Mouse (Mus musculus): ENCODE measurements around the gene Iqcf5. TPM values are rescaled to one million over a fixed set of nuclear protein-coding genes. Genes with fewer than 3 reads are reported as not detected.

Iqcf5 gene
- polyA plus RNA-seq, 1 experiment from 2014 or later: not detected

DNA sequence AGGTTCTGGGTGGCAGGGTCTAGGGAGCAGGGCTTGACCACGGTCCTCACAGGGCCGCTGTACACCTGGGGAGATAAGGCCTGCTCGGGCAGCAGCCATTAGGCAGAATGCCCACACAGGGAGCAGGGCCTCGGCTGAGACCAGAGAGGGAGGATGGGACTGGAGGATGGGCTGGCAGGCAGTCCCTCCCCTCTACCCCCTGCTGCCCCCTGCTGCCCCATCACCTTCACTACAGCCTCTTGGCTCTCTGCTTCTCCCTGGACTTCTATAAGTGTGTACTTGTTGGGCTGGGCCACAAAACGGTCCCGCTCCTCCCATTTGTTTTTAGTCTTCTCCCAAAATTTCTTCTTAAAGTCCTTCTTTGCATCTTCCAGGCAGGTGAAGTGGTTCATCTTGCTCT is 39.9 kb upstream of the Iqcf5 start:
- Histone ChIP-seq H3K9me3 (no peaks in the 10 kb centered on the region), H3K4me1 (replicated peaks) (peaks cover 84% of the 10 kb centered on the region), H3K36me3 (peaks cover 4% of the 10 kb centered on the region), H3K27me3 (ENCODE audit: insufficient read depth, poor library complexity, severe bottlenecking) (peaks cover 20% of the 10 kb centered on the region), H3K27ac (peak overlapping the region; percentile 81), H3K4me3 (peak overlapping the region; percentile 3; the same call in 1 of the 2 replicates)
- DNase-seq (ENCODE audit: low spot score): peak; percentile 86
- 4% methylated on average over 6 of the region's 6 CpGs for WGBS

DNA sequence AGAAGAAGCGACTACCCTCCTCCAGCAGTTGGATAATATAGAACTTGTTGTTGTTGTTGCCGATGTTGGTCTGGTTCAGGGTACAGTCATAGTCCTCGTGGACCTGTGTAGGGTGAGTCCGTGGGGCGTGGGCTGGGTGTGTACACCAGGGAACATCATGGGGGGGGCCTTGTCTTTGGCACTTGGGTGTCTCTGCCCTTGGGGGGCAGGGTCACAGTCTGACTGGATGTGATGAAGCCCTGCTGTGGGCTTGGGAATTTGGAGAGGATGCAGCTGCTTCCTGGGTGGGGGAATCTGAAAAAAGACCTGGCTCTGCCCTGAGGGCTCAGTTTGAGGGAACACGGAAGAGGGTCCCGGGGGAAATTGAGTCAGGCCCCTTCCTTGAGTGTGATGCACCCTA is 39.3 kb upstream of the Iqcf5 start:
- Histone ChIP-seq H3K27ac (peak overlapping the region; percentile 80), H3K9me3 (no peaks in the 10 kb centered on the region), H3K4me1 (replicated peaks) (peaks cover 80% of the 10 kb centered on the region), H3K27me3 (ENCODE audit: insufficient read depth, poor library complexity, severe bottlenecking) (peaks cover 15% of the 10 kb centered on the region; the same call in 1 of the 2 replicates), H3K36me3 (peaks cover 10% of the 10 kb centered on the region), H3K4me3 (0 out of 2 replicates have a peak overlapping the region, but pooled peaks have one; percentile 3)
- no peak for DNase-seq (ENCODE audit: low spot score)
- 66% methylated on average over 7 of the region's 7 CpGs for WGBS

DNA sequence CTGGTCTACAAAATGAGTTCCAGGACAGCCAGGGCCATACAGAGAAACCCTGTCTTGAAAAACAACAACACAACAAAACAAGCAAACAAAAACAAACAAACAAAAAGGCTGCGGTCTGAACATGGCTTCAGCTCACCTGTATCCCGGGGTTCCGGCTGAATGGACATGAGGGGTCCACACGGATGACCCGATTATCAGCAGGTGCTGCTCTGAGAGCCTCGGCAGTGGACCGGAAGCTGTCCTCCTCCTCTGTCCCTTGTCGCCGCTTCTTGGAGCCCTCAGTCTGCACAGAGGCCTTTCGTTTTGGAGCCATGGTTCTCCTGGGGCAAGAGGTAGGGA is 38.7 kb upstream of the Iqcf5 start, which contains the start of gene Rrp9:
TSS of gene Rrp9 (plus strand) at position 301 of the 339 bp plus-strand sequence.
- peak within 1 kb of the TSS; percentile 83 for H3K4me3 ChIP-seq
- 90% methylated on average over 10 of the region's 10 CpGs for WGBS
- peaks cover 14% of the 10 kb centered on the region; the same call in 1 of the 2 replicates for H3K27me3 ChIP-seq (ENCODE audit: insufficient read depth, poor library complexity, severe bottlenecking)
- H3K36me3 ChIP-seq: peaks cover 16% of the 10 kb centered on the region
- peak within 1 kb of the TSS; percentile 80 for H3K27ac ChIP-seq
- peaks cover 80% of the 10 kb centered on the region for H3K4me1 ChIP-seq (replicated peaks)
- H3K9me3 ChIP-seq: no peaks in the 10 kb centered on the region
- no peak for DNase-seq (ENCODE audit: low spot score)

- H3K27me3 ChIP-seq (ENCODE audit: insufficient read depth, poor library complexity, severe bottlenecking): peaks cover 8% of the 10 kb centered on the region; the same call in 1 of the 2 replicates
- WGBS: 38% methylated on average over 16 of the region's 16 CpGs
- peak overlapping the region; percentile 73 for H3K27ac ChIP-seq
- no peak for DNase-seq (ENCODE audit: low spot score)
- peaks cover 78% of the 10 kb centered on the region for H3K4me1 ChIP-seq (replicated peaks)
- peaks cover 22% of the 10 kb centered on the region for H3K36me3 ChIP-seq
- no peaks in the 10 kb centered on the region for H3K9me3 ChIP-seq
- H3K4me3 ChIP-seq: peak overlapping the region; percentile 83
These were observed 38.1 kb upstream of the Iqcf5 start for GRCm38 (mm10) chr9:106476002-106476923.

GRCm38 (mm10) chr9:106476924-106477484 is 37.4 kb upstream of the Iqcf5 start, which contains the start of gene Parp3:
Gene Parp3 (minus strand): TSS chr9:106476949.
- H3K27ac ChIP-seq: peak within 1 kb of the TSS; percentile 80
- H3K4me1 ChIP-seq (replicated peaks): peaks cover 70% of the 10 kb centered on the region
- WGBS: under 1% methylated on average over 41 of the region's 41 CpGs

DNA sequence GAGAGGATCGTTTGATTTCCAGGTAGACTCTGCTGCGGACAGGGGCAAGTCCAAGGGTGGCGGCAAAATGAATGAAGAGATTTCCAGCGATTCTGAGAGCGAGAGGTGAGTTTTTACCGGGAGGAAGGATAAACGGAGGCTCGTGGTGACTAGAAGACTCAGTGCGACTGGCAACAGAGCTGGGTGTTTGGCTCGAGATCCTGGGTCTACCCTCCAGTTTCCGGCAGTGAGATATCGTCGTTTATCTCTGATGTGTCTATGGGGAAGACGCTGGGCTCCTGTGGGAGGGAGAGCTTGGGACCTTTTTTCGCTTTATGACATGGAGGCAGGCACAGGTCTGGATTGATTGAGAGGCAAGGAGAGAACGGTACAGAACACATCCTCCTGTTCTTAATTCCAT is 36.7 kb upstream of the Iqcf5 start:
- Histone ChIP-seq H3K27me3 (ENCODE audit: insufficient read depth, poor library complexity, severe bottlenecking) (peaks cover 2% of the 10 kb centered on the region; the same call in 1 of the 2 replicates), H3K9me3 (no peaks in the 10 kb centered on the region), H3K36me3 (peaks cover 34% of the 10 kb centered on the region), H3K4me3 (peak overlapping the region; percentile 83), H3K4me1 (replicated peaks) (peaks cover 64% of the 10 kb centered on the region), H3K27ac (peak overlapping the region; percentile 80)
- no peak for DNase-seq (ENCODE audit: low spot score)
- 8% methylated on average over 16 of the region's 16 CpGs for WGBS

More at GRCm38 (mm10) chr9:106476924-106477484, 37.4 kb upstream of the Iqcf5 start, which contains the start of gene Parp3:
- Histone ChIP-seq H3K4me3 (peak within 1 kb of the TSS; percentile 83), H3K9me3 (no peaks in the 10 kb centered on the region), H3K36me3 (peaks cover 30% of the 10 kb centered on the region), H3K27me3 (ENCODE audit: insufficient read depth, poor library complexity, severe bottlenecking) (peaks cover 6% of the 10 kb centered on the region; the same call in 1 of the 2 replicates)
- DNase-seq (ENCODE audit: low spot score): peak; percentile 100

- Histone ChIP-seq H3K4me3 (peak overlapping the region; percentile 83), H3K4me1 (replicated peaks) (peaks cover 60% of the 10 kb centered on the region), H3K36me3 (peaks cover 39% of the 10 kb centered on the region), H3K27ac (no peak overlapping the region), H3K9me3 (no peaks in the 10 kb centered on the region), H3K27me3 (ENCODE audit: insufficient read depth, poor library complexity, severe bottlenecking) (no peaks in the 10 kb centered on the region)
- 81% methylated on average over 9 of the region's 9 CpGs for WGBS
- DNase-seq (ENCODE audit: low spot score): no peak
These were observed 36.3 kb upstream of the Iqcf5 start for GRCm38 (mm10) chr9:106478101-106478500.

GRCm38 (mm10) chr9:106480541-106480940 is 33.8 kb upstream of the Iqcf5 start:
- no peak overlapping the region for H3K27ac ChIP-seq
- DNase-seq (ENCODE audit: low spot score): no peak
- WGBS: 95% methylated on average over 7 of the region's 7 CpGs
- H3K4me1 ChIP-seq (replicated peaks): peaks cover 37% of the 10 kb centered on the region
- peaks cover 63% of the 10 kb centered on the region for H3K36me3 ChIP-seq
- H3K4me3 ChIP-seq: no peak overlapping the region
- no peaks in the 10 kb centered on the region for H3K27me3 ChIP-seq (ENCODE audit: insufficient read depth, poor library complexity, severe bottlenecking)
- H3K9me3 ChIP-seq: no peaks in the 10 kb centered on the region

GRCm38 (mm10) chr9:106481075-106481474 is 33.3 kb upstream of the Iqcf5 start:
- Histone ChIP-seq H3K4me3 (no peak overlapping the region), H3K36me3 (peaks cover 68% of the 10 kb centered on the region), H3K9me3 (no peaks in the 10 kb centered on the region), H3K27me3 (ENCODE audit: insufficient read depth, poor library complexity, severe bottlenecking) (no peaks in the 10 kb centered on the region), H3K4me1 (replicated peaks) (peaks cover 31% of the 10 kb centered on the region), H3K27ac (no peak overlapping the region)
- WGBS: 94% methylated on average over 15 of the region's 15 CpGs
- no peak for DNase-seq (ENCODE audit: low spot score)

- DNase-seq (ENCODE audit: low spot score): no peak
- Histone ChIP-seq H3K4me3 (no peak overlapping the region), H3K4me1 (replicated peaks) (peaks cover 25% of the 10 kb centered on the region), H3K27me3 (ENCODE audit: insufficient read depth, poor library complexity, severe bottlenecking) (no peaks in the 10 kb centered on the region), H3K36me3 (peaks cover 73% of the 10 kb centered on the region), H3K9me3 (no peaks in the 10 kb centered on the region), H3K27ac (no peak overlapping the region)
- WGBS: 93% methylated on average over 13 of the region's 13 CpGs
These were observed 32.7 kb upstream of the Iqcf5 start for GRCm38 (mm10) chr9:106481676-106482075.

- Histone ChIP-seq H3K27ac (no peak overlapping the region), H3K36me3 (peaks cover 73% of the 10 kb centered on the region), H3K4me3 (no peak overlapping the region), H3K27me3 (ENCODE audit: insufficient read depth, poor library complexity, severe bottlenecking) (no peaks in the 10 kb centered on the region), H3K4me1 (replicated peaks) (peaks cover 16% of the 10 kb centered on the region), H3K9me3 (no peaks in the 10 kb centered on the region)
- DNase-seq (ENCODE audit: low spot score): no peak
- 89% methylated on average over 17 of the region's 17 CpGs for WGBS
These were observed 31.7 kb upstream of the Iqcf5 start for GRCm38 (mm10) chr9:106482578-106483115.

DNA sequence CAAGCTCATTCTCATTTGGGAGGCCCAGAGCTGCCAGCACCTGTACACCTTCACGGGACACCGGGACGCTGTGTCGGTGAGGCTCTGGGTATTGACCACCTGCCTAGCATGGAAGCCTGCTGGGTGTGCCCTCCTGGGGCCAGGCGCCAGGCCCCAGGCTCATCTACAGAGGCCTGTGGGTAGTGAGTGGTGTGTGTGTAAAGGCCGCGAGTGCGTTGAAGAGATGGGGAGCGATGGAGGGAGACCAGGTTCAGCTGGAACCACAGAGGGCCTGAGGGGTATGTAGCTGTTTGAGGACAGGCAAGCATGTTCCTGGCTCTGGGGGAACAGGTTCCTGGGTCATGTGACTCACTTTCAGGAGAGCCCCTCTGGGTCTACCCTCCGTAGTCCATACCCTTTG is 31.2 kb upstream of the Iqcf5 start:
- Histone ChIP-seq H3K27me3 (ENCODE audit: insufficient read depth, poor library complexity, severe bottlenecking) (no peaks in the 10 kb centered on the region), H3K9me3 (no peaks in the 10 kb centered on the region), H3K27ac (no peak overlapping the region), H3K36me3 (peaks cover 73% of the 10 kb centered on the region), H3K4me3 (no peak overlapping the region), H3K4me1 (replicated peaks) (peaks cover 11% of the 10 kb centered on the region)
- no peak for DNase-seq (ENCODE audit: low spot score)
- WGBS: 95% methylated on average over 10 of the region's 10 CpGs

Measured in hindbrain, embryonic 10.5 days (tissue).